Mouse (Mus musculus): ENCODE results near the gene A930033H14Rik. TPM values are rescaled to one million over a fixed set of nuclear protein-coding genes. Genes with fewer than 3 reads are reported as not detected.

A930033H14Rik gene
- 2.7 and 3.1 TPM in 2 replicates for polyA plus RNA-seq (2015; fragmentation: Nextera tagmentation; extraction: Ambion mirVana)

DNA sequence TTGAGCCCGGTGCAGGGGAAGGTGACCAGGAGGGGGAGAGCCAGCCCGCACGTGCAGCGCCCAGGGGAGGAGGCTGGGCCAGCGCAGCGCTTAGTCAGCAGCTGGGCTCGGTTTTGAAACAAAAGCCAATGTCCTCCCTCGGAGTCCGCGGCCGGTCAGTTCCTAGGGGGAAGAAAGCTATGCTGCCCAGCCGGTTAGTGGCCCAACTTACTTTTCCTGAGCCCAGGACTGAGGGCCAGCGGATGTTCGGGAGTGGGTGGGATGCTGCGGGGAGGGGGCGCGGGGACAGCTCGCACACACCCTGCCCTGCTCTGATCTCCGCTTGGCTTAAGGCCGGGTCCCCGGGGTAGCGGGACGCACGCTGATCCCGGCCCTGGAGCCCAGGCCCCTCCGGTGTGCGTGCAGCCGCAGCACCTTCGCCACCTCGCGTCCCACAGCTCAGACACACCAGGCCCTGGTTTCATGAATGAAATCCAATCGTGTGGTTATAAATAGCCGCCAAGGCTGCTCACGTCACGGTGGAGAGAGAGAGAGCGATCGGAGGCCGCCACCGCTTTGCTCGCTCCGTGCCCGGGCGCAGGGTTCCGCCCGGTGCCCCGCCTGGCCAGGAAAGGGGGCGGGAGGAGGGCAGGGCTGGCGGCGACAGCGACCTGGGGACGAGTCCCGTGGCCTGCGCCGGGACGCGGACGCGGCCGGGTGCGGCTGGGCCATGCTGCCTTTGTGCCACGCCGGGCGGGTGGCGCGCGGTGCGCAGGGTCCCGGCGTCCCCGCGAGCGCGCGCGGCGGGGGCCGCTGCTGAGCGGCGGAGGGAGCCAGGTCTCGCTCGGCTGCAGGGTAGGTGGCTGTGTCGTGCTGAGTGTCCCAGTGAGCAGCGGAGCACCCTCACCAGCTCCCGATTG lies at the start of gene A930033H14Rik:
TSS of gene A930033H14Rik (minus strand) at position 557 of the 899 bp plus-strand sequence.
- peak within 1 kb of the TSS; percentile 99 for H3K27ac ChIP-seq
- H3K27me3 ChIP-seq: no peaks in the 10 kb centered on the region
- H3K9me3 ChIP-seq: peaks cover 3% of the 10 kb centered on the region; the same call in 1 of the 2 replicates
- under 1% methylated on average over 84 of the region's 84 CpGs for WGBS
- peaks cover 29% of the 10 kb centered on the region for H3K36me3 ChIP-seq
- H3K9ac ChIP-seq: peak within 1 kb of the TSS; percentile 93
- H3K4me2 ChIP-seq (replicated peaks): peak within 1 kb of the TSS; percentile 86
- peak within 1 kb of the TSS; percentile 78 for H3K4me3 ChIP-seq
- H3K4me1 ChIP-seq: peaks cover 15% of the 10 kb centered on the region
- peak; percentile 88 for ATAC-seq (ENCODE audit: low FRiP score, low read depth)

DNA sequence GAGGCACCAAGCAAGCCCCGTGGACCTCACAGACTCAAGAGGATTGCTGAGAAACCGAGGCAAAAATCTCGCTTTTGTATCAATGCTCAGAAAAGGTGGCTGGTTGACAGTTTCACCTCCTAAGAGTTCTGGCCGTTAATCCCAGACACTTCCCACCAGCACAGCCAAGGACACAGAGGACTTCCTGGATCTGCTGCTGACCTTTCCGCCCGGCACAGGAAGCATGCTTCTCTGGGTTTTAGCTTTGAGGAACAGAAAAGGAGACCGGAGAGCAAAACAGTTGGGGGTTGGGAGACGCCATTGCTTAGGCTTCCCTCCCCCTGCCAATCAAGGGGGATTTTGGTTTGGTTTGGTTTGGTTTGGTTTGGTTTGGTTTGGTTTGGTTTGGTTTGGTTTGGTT lies 47.0 kb upstream of the A930033H14Rik start:
- Histone ChIP-seq H3K4me1 (peaks cover 28% of the 10 kb centered on the region), H3K9ac (no peak overlapping the region), H3K36me3 (peaks cover 20% of the 10 kb centered on the region), H3K27me3 (no peaks in the 10 kb centered on the region), H3K27ac (no peak overlapping the region), H3K4me2 (replicated peaks) (no peak overlapping the region), H3K9me3 (no peaks in the 10 kb centered on the region), H3K4me3 (no peak overlapping the region)
- WGBS: 89% methylated on average over 8 of the region's 8 CpGs
- no peak for ATAC-seq (ENCODE audit: low FRiP score, low read depth)

DNA sequence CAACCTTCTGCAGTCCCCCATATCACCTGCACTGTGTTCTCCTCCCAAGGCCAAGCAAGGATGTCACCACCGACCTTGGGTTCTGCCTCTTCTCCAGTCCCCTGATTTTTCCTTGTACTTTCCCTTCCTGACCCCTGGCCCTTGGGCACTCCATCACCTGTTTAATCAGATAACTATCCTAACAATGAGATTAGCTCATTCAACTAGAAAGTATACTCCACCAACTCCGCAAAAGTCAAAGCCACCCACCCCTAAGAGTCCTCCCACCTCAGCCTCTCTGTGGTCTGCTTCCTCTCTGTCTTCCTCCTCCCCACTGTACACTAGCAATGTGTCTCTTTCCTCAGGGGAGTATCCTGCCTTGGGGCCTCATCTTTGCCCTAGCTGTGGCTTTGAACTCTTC lies 46.3 kb upstream of the A930033H14Rik start:
- 66% methylated on average over 2 of the region's 2 CpGs for WGBS
- H3K27ac ChIP-seq: no peak overlapping the region
- no peak for ATAC-seq (ENCODE audit: low FRiP score, low read depth)

DNA sequence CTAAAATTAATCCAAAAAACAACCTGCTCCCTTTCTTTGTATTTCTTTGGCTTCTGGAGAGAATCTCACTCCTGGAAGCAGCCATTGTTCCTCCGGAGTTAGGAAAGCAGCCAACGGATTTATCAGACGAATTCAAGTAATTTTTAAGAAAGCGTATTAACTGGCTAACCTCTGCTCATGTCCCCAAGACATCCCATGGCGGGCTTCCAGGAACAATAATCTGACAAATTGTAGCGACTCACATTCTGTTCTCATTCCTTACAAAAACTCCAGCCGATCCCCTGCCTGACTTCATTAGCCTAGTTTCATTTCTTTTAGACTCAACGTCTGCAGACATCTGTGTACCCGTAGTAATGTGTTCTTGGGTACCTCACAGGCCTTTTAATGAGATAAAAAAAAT lies 45.7 kb upstream of the A930033H14Rik start:
- Histone ChIP-seq H3K9me3 (no peaks in the 10 kb centered on the region), H3K4me1 (peaks cover 31% of the 10 kb centered on the region), H3K36me3 (peaks cover 20% of the 10 kb centered on the region), H3K27ac (no peak overlapping the region), H3K4me2 (replicated peaks) (no peak overlapping the region), H3K4me3 (no peak overlapping the region), H3K9ac (no peak overlapping the region), H3K27me3 (no peaks in the 10 kb centered on the region)
- no peak for ATAC-seq (ENCODE audit: low FRiP score, low read depth)
- 63% methylated on average over 9 of the region's 9 CpGs for WGBS

More for the DNA sequence above, 46.3 kb upstream of the A930033H14Rik start:
- Histone ChIP-seq H3K9me3 (no peaks in the 10 kb centered on the region), H3K36me3 (peaks cover 20% of the 10 kb centered on the region), H3K4me2 (replicated peaks) (no peak overlapping the region), H3K9ac (no peak overlapping the region), H3K4me3 (no peak overlapping the region), H3K27me3 (no peaks in the 10 kb centered on the region), H3K4me1 (peaks cover 30% of the 10 kb centered on the region)

DNA sequence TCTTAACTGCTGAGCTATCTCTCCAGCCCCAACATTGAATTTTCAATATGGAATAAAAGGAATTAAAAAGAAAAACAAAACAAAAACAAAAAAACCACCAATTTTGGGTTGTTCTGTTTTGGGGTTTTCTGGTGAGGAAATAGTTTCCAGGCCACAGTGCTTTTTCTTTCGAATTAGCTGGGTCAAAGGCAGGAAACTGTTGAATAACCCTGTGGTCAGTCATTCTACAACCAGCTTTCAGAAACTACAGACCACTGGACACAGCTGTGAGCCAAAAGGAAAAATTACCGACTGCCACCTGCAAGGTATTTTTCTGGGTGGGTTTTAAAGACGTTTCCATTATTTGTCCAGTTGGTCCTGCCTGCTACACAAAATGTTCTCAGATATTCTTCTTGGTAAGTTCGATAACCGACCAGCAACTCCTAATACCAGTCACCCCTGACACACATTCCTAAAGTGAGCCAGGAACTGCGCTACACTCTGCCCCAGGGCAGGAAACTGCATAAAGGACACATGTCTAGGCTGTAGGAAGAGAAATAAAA lies 44.8 kb upstream of the A930033H14Rik start:
- Histone ChIP-seq H3K4me2 (replicated peaks) (no peak overlapping the region), H3K4me3 (no peak overlapping the region), H3K27me3 (no peaks in the 10 kb centered on the region), H3K4me1 (peaks cover 32% of the 10 kb centered on the region), H3K9me3 (no peaks in the 10 kb centered on the region), H3K9ac (no peak overlapping the region), H3K36me3 (peaks cover 20% of the 10 kb centered on the region), H3K27ac (no peak overlapping the region)
- ATAC-seq (ENCODE audit: low FRiP score, low read depth): no peak
- WGBS: 62% methylated on average over 6 of the region's 6 CpGs

DNA sequence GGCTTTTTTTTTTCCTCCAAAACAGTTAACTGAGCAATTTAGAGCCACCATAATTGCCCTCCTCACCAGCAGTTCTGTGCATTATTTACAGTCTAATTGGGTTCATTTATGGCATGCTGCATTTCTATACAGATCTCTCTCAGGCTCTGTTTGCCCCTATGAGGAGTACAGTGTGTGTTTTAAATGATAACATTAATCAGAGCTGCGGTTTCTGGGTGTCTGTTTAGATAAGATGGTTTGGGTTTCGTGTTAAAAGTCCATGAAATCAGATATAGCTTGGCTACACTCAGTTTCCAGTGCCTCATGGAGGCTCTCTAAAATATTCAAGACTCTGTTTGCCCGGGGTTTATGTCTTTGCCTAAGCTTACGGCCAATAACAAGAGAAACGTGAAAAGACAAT lies 42.7 kb upstream of the A930033H14Rik start:
- Histone ChIP-seq H3K9ac (no peak overlapping the region), H3K4me1 (peaks cover 28% of the 10 kb centered on the region), H3K4me3 (no peak overlapping the region), H3K9me3 (no peaks in the 10 kb centered on the region), H3K4me2 (replicated peaks) (no peak overlapping the region), H3K27ac (no peak overlapping the region), H3K27me3 (no peaks in the 10 kb centered on the region), H3K36me3 (peaks cover 19% of the 10 kb centered on the region)
- WGBS: 56% methylated on average over 5 of the region's 5 CpGs
- no peak for ATAC-seq (ENCODE audit: low FRiP score, low read depth)

DNA sequence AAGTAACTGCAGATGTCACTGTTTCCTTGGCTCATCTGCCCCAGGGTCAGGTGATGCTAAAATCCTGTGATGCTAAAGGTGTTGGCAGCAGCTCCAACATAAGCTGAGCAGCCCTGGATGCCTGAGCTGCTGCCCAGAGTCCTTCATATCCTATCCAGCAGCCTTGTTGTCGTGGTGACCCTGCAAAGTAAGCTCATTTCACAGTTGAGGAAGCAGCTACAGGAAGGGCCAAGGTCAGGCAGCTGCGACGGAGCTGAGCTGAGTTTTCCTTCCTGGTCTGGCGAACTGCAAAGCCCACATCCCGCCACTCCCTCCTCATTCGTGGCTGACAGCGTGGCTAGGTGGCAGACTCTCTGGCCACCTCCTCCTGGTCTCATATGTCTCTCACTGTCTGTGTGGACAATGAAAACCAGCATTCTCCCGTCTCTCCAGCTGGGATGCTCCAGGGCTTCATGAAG lies 41.5 kb upstream of the A930033H14Rik start:
- no peak overlapping the region for H3K9ac ChIP-seq

DNA sequence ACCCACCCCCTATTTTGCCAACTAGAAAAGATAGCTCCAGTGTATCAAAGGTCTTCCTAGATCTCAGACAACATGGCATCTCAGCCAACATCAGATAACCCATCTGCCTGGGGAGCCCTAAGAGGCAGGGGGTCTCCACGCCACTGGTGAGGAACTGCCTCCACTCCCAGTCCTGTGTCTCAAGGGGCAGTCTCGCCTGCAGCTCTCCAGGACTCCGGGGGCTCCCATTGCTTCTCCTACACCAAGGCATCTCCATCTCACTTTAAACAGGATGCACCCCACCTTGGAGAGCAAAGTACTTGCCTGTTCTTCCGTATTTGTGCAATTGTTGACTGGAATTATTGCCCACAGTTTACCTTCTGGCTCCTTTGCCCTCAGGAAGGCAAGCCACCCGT lies 40.8 kb upstream of the A930033H14Rik start:
- ATAC-seq (ENCODE audit: low FRiP score, low read depth): 0 out of 2 replicates have a peak, but pooled peaks have one; percentile 13
- H3K27ac ChIP-seq: peak overlapping the region; percentile 85
- no peak overlapping the region for H3K4me2 ChIP-seq (replicated peaks)
- WGBS: 50% methylated on average over 5 of the region's 5 CpGs
- H3K9me3 ChIP-seq: no peaks in the 10 kb centered on the region
- H3K36me3 ChIP-seq: peaks cover 27% of the 10 kb centered on the region
- H3K9ac ChIP-seq: no peak overlapping the region
- peaks cover 29% of the 10 kb centered on the region for H3K4me1 ChIP-seq
- H3K27me3 ChIP-seq: no peaks in the 10 kb centered on the region
- H3K4me3 ChIP-seq: no peak overlapping the region

More for the DNA sequence above, 41.5 kb upstream of the A930033H14Rik start:
- H3K27me3 ChIP-seq: no peaks in the 10 kb centered on the region
- 26% methylated on average over 8 of the region's 8 CpGs for WGBS
- H3K4me3 ChIP-seq: no peak overlapping the region
- H3K36me3 ChIP-seq: peaks cover 22% of the 10 kb centered on the region
- H3K27ac ChIP-seq: peak overlapping the region; percentile 85
- ATAC-seq (ENCODE audit: low FRiP score, low read depth): no peak
- no peaks in the 10 kb centered on the region for H3K9me3 ChIP-seq
- peaks cover 28% of the 10 kb centered on the region for H3K4me1 ChIP-seq
- no peak overlapping the region for H3K4me2 ChIP-seq (replicated peaks)

DNA sequence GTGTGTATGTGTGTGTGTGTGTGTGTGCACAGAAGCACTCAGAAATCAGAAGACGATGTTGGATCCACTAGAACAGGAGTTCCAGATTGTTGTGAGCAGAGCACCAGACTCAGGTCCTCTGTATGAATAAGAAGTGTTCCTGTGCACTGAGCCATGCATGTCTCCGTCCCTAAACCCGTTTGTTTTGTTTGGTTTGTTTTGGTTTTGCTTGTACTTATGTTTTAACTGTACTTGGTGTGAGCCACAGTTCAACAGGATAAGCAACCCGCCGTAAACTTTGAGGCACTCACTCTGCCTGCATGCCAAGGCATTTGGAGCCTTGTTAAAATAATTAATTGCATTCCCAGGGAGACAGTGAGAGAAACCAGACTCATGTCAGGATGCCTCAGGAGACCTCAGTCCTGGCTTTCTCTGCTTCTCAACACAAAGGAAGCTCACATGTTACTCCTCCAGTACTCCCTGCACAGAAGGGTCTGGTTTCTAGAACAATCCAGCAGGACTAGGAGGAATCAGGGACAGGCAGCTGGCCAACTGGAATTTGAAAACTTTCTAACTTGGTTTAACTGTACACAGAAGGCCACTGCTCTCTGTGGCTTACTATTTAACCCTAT lies 40.3 kb upstream of the A930033H14Rik start:
- 13% methylated on average over 5 of the region's 5 CpGs for WGBS
- Histone ChIP-seq H3K27ac (peak overlapping the region; percentile 85), H3K4me1 (peaks cover 34% of the 10 kb centered on the region), H3K4me2 (replicated peaks) (no peak overlapping the region), H3K9me3 (no peaks in the 10 kb centered on the region), H3K36me3 (peaks cover 31% of the 10 kb centered on the region), H3K27me3 (no peaks in the 10 kb centered on the region), H3K4me3 (no peak overlapping the region), H3K9ac (no peak overlapping the region)
- peak; percentile 90 for ATAC-seq (ENCODE audit: low FRiP score, low read depth)

DNA sequence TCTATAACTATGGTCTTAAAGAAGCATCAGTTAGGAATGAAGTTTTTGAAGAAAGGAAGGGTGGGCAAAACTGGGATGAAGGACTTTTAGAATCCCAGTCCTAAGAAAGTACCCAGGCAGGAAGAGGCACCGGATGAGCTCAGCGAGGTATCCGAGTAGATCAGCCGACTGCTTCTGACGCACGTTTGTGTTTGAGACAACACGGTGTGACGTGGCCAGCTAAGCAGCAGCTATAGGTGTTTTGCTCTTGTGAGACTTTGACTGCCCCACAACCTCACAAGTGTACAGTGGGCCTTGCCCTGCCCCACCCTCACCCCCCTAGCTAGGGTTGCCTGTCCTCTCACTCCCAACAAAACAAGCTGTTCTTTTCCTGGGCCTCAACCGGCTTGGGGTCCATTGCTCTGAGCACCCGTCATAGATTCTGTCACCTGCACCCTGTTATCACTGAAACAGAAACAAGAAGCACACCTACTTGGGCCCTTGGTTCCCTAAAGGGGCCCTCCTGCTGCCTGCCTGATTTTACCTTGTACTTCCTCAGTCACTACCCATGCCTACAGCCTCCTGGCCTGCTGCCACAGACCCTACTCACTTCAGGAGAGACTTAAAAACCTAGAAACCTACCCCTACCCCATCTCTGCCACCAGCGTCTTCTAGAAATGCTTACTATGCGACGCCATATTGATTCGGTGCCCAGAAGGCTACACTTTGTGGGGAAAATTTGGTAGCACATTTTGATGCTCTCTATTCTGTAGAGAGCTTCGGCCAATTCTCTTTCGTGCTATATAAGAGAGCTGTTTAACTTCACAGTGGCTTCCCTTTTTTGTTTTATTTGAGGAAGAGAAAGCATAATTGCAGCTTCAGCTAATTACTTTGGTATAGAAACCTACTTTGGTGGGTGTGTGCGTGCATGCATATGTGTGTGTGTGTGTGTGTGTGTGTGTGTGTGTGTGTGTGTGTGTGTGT lies 39.5 kb upstream of the A930033H14Rik start:
- ATAC-seq (ENCODE audit: low FRiP score, low read depth): no peak
- no peak overlapping the region for H3K4me2 ChIP-seq (replicated peaks)
- 84% methylated on average over 17 of the region's 17 CpGs for WGBS
- H3K9ac ChIP-seq: no peak overlapping the region
- H3K27ac ChIP-seq: peak overlapping the region; percentile 85
- H3K4me1 ChIP-seq: peaks cover 35% of the 10 kb centered on the region
- H3K4me3 ChIP-seq: no peak overlapping the region
- no peaks in the 10 kb centered on the region for H3K27me3 ChIP-seq
- H3K9me3 ChIP-seq: no peaks in the 10 kb centered on the region
- peaks cover 27% of the 10 kb centered on the region for H3K36me3 ChIP-seq

DNA sequence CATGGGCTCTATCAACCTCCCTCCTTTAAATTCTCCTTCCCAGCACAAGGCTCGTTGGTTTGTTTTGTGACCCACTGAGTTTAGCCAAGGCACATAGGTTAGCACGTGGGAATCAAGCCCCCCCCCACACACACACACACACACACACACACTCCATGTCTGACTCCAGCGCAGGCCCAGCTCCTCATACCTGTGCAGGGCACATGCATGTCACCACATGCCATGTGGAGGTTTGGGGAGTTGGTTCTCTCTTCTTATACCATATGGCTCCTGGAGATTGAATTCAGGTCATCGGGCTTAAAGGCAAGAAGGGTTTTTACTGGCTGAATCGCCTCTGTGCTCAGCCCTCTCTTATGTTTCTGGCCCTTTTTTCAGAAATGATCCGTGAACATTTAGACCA lies 38.4 kb upstream of the A930033H14Rik start:
- 86% methylated on average over 6 of the region's 6 CpGs for WGBS
- no peak for ATAC-seq (ENCODE audit: low FRiP score, low read depth)

More for the DNA sequence above, 38.4 kb upstream of the A930033H14Rik start:
- H3K4me2 ChIP-seq (replicated peaks): no peak overlapping the region
- no peak overlapping the region for H3K4me3 ChIP-seq
- no peaks in the 10 kb centered on the region for H3K27me3 ChIP-seq
- H3K36me3 ChIP-seq: peaks cover 23% of the 10 kb centered on the region
- H3K27ac ChIP-seq: no peak overlapping the region
- no peak overlapping the region for H3K9ac ChIP-seq
- H3K9me3 ChIP-seq: no peaks in the 10 kb centered on the region
- peaks cover 35% of the 10 kb centered on the region for H3K4me1 ChIP-seq

Measured in limb, embryonic 13.5 days (tissue).